Mouse (Mus musculus): Measurements from ENCODE around the gene Atcay. TPM values are rescaled to one million over a fixed set of nuclear protein-coding genes. Genes with fewer than 3 reads are reported as not detected.
"Not testable (repeated sequence)": the region's sequence is repeated elsewhere in the genome, so short reads cannot be mapped to it uniquely, and the experiment has no call there.

Gene Atcay
- polyA plus RNA-seq, 1 experiment from 2014 or later, result 2.2 TPM

- H3K9ac ChIP-seq (ENCODE audit: low read length), result no peak overlapping the region
- H3K4me3 ChIP-seq (ENCODE audit: low read depth, low read length), result no peak overlapping the region
- H3K4me1 ChIP-seq (replicated peaks; ENCODE audit: control insufficient read depth, insufficient read depth, low read length), result peaks cover 11% of the 10 kb centered on the region
- no peaks in the 10 kb centered on the region; the same call in 1 of the 2 replicates for H3K36me3 ChIP-seq (ENCODE audit: control insufficient read depth, insufficient read depth, low read length)
- H3K9me3 ChIP-seq (ENCODE audit: control insufficient read depth, low read length), result no peaks in the 10 kb centered on the region
- no peak for DNase-seq (ENCODE audit: low spot score)
- ATAC-seq (replicated peaks; ENCODE audit: low FRiP score, low TSS enrichment, low read depth), result no peak
- WGBS, result 83% methylated on average over 6 of the region's 6 CpGs
- H3K27ac ChIP-seq (ENCODE audit: low read depth), result no peak overlapping the region
- no peak overlapping the region for H3K4me2 ChIP-seq (ENCODE audit: low read length)
- peaks cover 28% of the 10 kb centered on the region for H3K27me3 ChIP-seq (replicated peaks; ENCODE audit: control insufficient read depth, insufficient read depth, low read length)
Observed at GRCm38 (mm10) chr10:81234206-81234605, 3.6 kb upstream of the Atcay start.

- ATAC-seq (replicated peaks; ENCODE audit: low FRiP score, low TSS enrichment, low read depth), result peak; percentile 79
- peaks cover 11% of the 10 kb centered on the region for H3K4me1 ChIP-seq (replicated peaks; ENCODE audit: control insufficient read depth, insufficient read depth, low read length)
- peak overlapping the region; percentile 57 for H3K4me2 ChIP-seq (ENCODE audit: low read length)
- peaks cover 32% of the 10 kb centered on the region for H3K27me3 ChIP-seq (replicated peaks; ENCODE audit: control insufficient read depth, insufficient read depth, low read length)
- H3K4me3 ChIP-seq (ENCODE audit: low read depth, low read length), result peak overlapping the region; percentile 69
- no peak for DNase-seq (ENCODE audit: low spot score)
- no peaks in the 10 kb centered on the region; the same call in 1 of the 2 replicates for H3K36me3 ChIP-seq (ENCODE audit: control insufficient read depth, insufficient read depth, low read length)
- H3K9ac ChIP-seq (ENCODE audit: low read length), result peak overlapping the region; percentile 64
- H3K9me3 ChIP-seq (ENCODE audit: control insufficient read depth, low read length), result no peaks in the 10 kb centered on the region
- H3K27ac ChIP-seq (ENCODE audit: low read depth), result no peak overlapping the region
- WGBS, result under 1% methylated on average over 25 of the region's 28 CpGs
Observed at GRCm38 (mm10) chr10:81233226-81233585, 2.6 kb upstream of the Atcay start.

GRCm38 (mm10) chr10:81232580-81233225 is 2.1 kb upstream of the Atcay start, which contains the start of gene Zfr2:
TSS of gene Zfr2 (plus strand) at chr10:81233155.
- H3K4me1 ChIP-seq (replicated peaks; ENCODE audit: control insufficient read depth, insufficient read depth, low read length), result peaks cover 11% of the 10 kb centered on the region
- H3K27ac ChIP-seq (ENCODE audit: low read depth), result no peak within 1 kb of the TSS
- H3K9me3 ChIP-seq (ENCODE audit: control insufficient read depth, low read length), result no peaks in the 10 kb centered on the region
- 6% methylated on average over 29 of the region's 29 CpGs for WGBS
- DNase-seq (ENCODE audit: low spot score) (peak; percentile 96), ATAC-seq (replicated peaks; ENCODE audit: low FRiP score, low TSS enrichment, low read depth) (peak; percentile 86)
- peak within 1 kb of the TSS; percentile 64 for H3K9ac ChIP-seq (ENCODE audit: low read length)
- peak within 1 kb of the TSS; percentile 69 for H3K4me3 ChIP-seq (ENCODE audit: low read depth, low read length)
- peaks cover 32% of the 10 kb centered on the region for H3K27me3 ChIP-seq (replicated peaks; ENCODE audit: control insufficient read depth, insufficient read depth, low read length)
- peak within 1 kb of the TSS; percentile 57 for H3K4me2 ChIP-seq (ENCODE audit: low read length)
- no peaks in the 10 kb centered on the region; the same call in 1 of the 2 replicates for H3K36me3 ChIP-seq (ENCODE audit: control insufficient read depth, insufficient read depth, low read length)

- no peak overlapping the region for H3K9ac ChIP-seq (ENCODE audit: low read length)
- ATAC-seq (replicated peaks; ENCODE audit: low FRiP score, low TSS enrichment, low read depth) (no peak), DNase-seq (ENCODE audit: low spot score) (no peak)
- no peak overlapping the region for H3K4me2 ChIP-seq (ENCODE audit: low read length)
- peaks cover 11% of the 10 kb centered on the region for H3K4me1 ChIP-seq (replicated peaks; ENCODE audit: control insufficient read depth, insufficient read depth, low read length)
- H3K27ac ChIP-seq (ENCODE audit: low read depth), result no peak overlapping the region
- WGBS, result 60% methylated on average over 7 of the region's 7 CpGs
- H3K4me3 ChIP-seq (ENCODE audit: low read depth, low read length), result no peak overlapping the region
- H3K27me3 ChIP-seq (replicated peaks; ENCODE audit: control insufficient read depth, insufficient read depth, low read length), result peaks cover 32% of the 10 kb centered on the region
- H3K9me3 ChIP-seq (ENCODE audit: control insufficient read depth, low read length), result no peaks in the 10 kb centered on the region
- no peaks in the 10 kb centered on the region for H3K36me3 ChIP-seq (ENCODE audit: control insufficient read depth, insufficient read depth, low read length)
Observed at GRCm38 (mm10) chr10:81231436-81231835, 803 bp upstream of the Atcay start.

- Histone ChIP-seq H3K9me3 (ENCODE audit: control insufficient read depth, low read length) (no peaks in the 10 kb centered on the region), H3K36me3 (ENCODE audit: control insufficient read depth, insufficient read depth, low read length) (no peaks in the 10 kb centered on the region), H3K27me3 (replicated peaks; ENCODE audit: control insufficient read depth, insufficient read depth, low read length) (peaks cover 32% of the 10 kb centered on the region), H3K4me2 (ENCODE audit: low read length) (0 out of 2 replicates have a peak overlapping the region, but pooled peaks have one; percentile 26), H3K27ac (ENCODE audit: low read depth) (no peak overlapping the region), H3K9ac (ENCODE audit: low read length) (no peak overlapping the region), H3K4me1 (replicated peaks; ENCODE audit: control insufficient read depth, insufficient read depth, low read length) (peaks cover 11% of the 10 kb centered on the region), H3K4me3 (ENCODE audit: low read depth, low read length) (peak overlapping the region; percentile 13)
- DNase-seq (ENCODE audit: low spot score) (no peak), ATAC-seq (replicated peaks; ENCODE audit: low FRiP score, low TSS enrichment, low read depth) (no peak)
- WGBS, result 14% methylated on average over 20 of the region's 20 CpGs
Observed at GRCm38 (mm10) chr10:81229735-81230437, 747 bp downstream of the Atcay start.

- not testable (repeated sequence) for ATAC-seq (replicated peaks; ENCODE audit: low FRiP score, low TSS enrichment, low read depth); H3K27me3 ChIP-seq (replicated peaks; ENCODE audit: control insufficient read depth, insufficient read depth, low read length); H3K4me2 ChIP-seq (ENCODE audit: low read length); DNase-seq (ENCODE audit: low spot score); H3K27ac ChIP-seq (ENCODE audit: low read depth); H3K4me1 ChIP-seq (replicated peaks; ENCODE audit: control insufficient read depth, insufficient read depth, low read length); H3K4me3 ChIP-seq (ENCODE audit: low read depth, low read length); H3K9ac ChIP-seq (ENCODE audit: low read length); H3K36me3 ChIP-seq (ENCODE audit: control insufficient read depth, insufficient read depth, low read length); H3K9me3 ChIP-seq (ENCODE audit: control insufficient read depth, low read length)
- 42% methylated on average over 2 of the region's 2 CpGs for WGBS
Observed at GRCm38 (mm10) chr10:81223731-81224130, 6.9 kb downstream of the Atcay start.

GRCm38 (mm10) chr10:81221402-81222015 is 9.1 kb downstream of the Atcay start:
- WGBS, result 80% methylated on average over 5 of the region's 5 CpGs
- no peaks in the 10 kb centered on the region for H3K27me3 ChIP-seq (replicated peaks; ENCODE audit: control insufficient read depth, insufficient read depth, low read length)
- ATAC-seq (replicated peaks; ENCODE audit: low FRiP score, low TSS enrichment, low read depth) (peak; percentile 76), DNase-seq (ENCODE audit: low spot score) (no peak)
- no peak overlapping the region for H3K9ac ChIP-seq (ENCODE audit: low read length)
- H3K4me1 ChIP-seq (replicated peaks; ENCODE audit: control insufficient read depth, insufficient read depth, low read length), result no peaks in the 10 kb centered on the region
- H3K9me3 ChIP-seq (ENCODE audit: control insufficient read depth, low read length), result no peaks in the 10 kb centered on the region
- no peak overlapping the region for H3K4me3 ChIP-seq (ENCODE audit: low read depth, low read length)
- no peak overlapping the region for H3K4me2 ChIP-seq (ENCODE audit: low read length)
- no peak overlapping the region for H3K27ac ChIP-seq (ENCODE audit: low read depth)
- H3K36me3 ChIP-seq (ENCODE audit: control insufficient read depth, insufficient read depth, low read length), result no peaks in the 10 kb centered on the region

- Histone ChIP-seq H3K9ac (ENCODE audit: low read length) (no peak overlapping the region), H3K4me2 (ENCODE audit: low read length) (no peak overlapping the region), H3K27ac (ENCODE audit: low read depth) (no peak overlapping the region), H3K27me3 (replicated peaks; ENCODE audit: control insufficient read depth, insufficient read depth, low read length) (no peaks in the 10 kb centered on the region), H3K4me1 (replicated peaks; ENCODE audit: control insufficient read depth, insufficient read depth, low read length) (no peaks in the 10 kb centered on the region), H3K9me3 (ENCODE audit: control insufficient read depth, low read length) (no peaks in the 10 kb centered on the region), H3K4me3 (ENCODE audit: low read depth, low read length) (no peak overlapping the region), H3K36me3 (ENCODE audit: control insufficient read depth, insufficient read depth, low read length) (no peaks in the 10 kb centered on the region)
- WGBS, result 35% methylated on average over 7 of the region's 7 CpGs
- peak; percentile 84 for DNase-seq (ENCODE audit: low spot score)
- ATAC-seq (replicated peaks; ENCODE audit: low FRiP score, low TSS enrichment, low read depth), result peak; percentile 47; the same call in 1 of the 2 replicates
Observed at GRCm38 (mm10) chr10:81217964-81218363, 12.7 kb downstream of the Atcay start.

Measured in intestine, embryonic 14.5 days (tissue).